Mouse (Mus musculus) small intestine, adult 2 months (tissue): ENCODE results near the gene Spata4. TPM values are rescaled to one million over a fixed set of nuclear protein-coding genes. Genes with fewer than 3 reads are reported as not detected.

Experiments used
- H3K27ac ChIP-seq: fragments of 200-500 bp; 2 replicates; pipeline ENCODE4 v1.5.1; 2012; ENCODE audit warnings: low read depth, low read length, control low read depth, inconsistent platforms; ENCODE audit not compliant: insufficient read depth
- H3K27me3 ChIP-seq: fragments of 200-500 bp; 2 replicates; pipeline ENCODE4 v1.6.1; 2012; ENCODE audit warnings: mild to moderate bottlenecking, moderate library complexity, low read length, inconsistent platforms; ENCODE audit not compliant: control insufficient read depth, insufficient read depth
- H3K36me3 ChIP-seq: fragments of 200-500 bp; 2 replicates; pipeline ENCODE4 v1.6.1; 2012; ENCODE audit warnings: mild to moderate bottlenecking, low read length, control low read depth, inconsistent platforms; ENCODE audit not compliant: control insufficient read depth, insufficient read depth
- H3K4me1 ChIP-seq: fragments of 200-500 bp; 2 replicates; pipeline ENCODE4 v1.6.1; 2012; ENCODE audit warnings: low read length, inconsistent platforms, mixed read lengths; ENCODE audit not compliant: control insufficient read depth, insufficient read depth, insufficient read length
- H3K4me3 ChIP-seq: fragments of 200-500 bp; 2 replicates; pipeline ENCODE4 v1.5.1; 2012; ENCODE audit warnings: low read depth, mild to moderate bottlenecking, control low read depth, inconsistent platforms, low read length, moderate library complexity
- CTCF ChIP-seq: fragments of 200-500 bp; IDR thresholded peaks from 2 replicates; pipeline ENCODE4 v1.5.1; 2012; ENCODE audit warnings: low read depth, mild to moderate bottlenecking, control low read depth, inconsistent platforms, low read length, moderate library complexity, mixed read lengths; ENCODE audit not compliant: insufficient replicate concordance, insufficient read length; ENCODE audit errors: extremely low read depth
- POLR2A ChIP-seq: fragments of 200-500 bp; IDR thresholded peaks from 2 replicates; pipeline ENCODE4 v1.6.1; 2012; ENCODE audit warnings: low read depth, mild to moderate bottlenecking, control low read depth, inconsistent platforms, low read length, moderate library complexity
- WGBS: fragments of 180-500 bp; shearing (Covaris S2); methylation state at CpG from one replicate; pipeline ENCODE4 v1.1.7; 2018; 5-methylcytosine and 5-hydroxymethylcytosine counted together
- polyA plus RNA-seq: library from polyadenylated mRNA; depleted of rRNA; stranded (reverse); fragments of >200 nt; gene quantifications from 2 replicates; pipeline ENCODE4 v1.2.3, GENCODE M21; 2012; rRNA removed

Spata4 gene
- not detected in 2 replicates for polyA plus RNA-seq

- Histone ChIP-seq H3K27me3 (no peaks in the 10 kb centered on the region), H3K4me3 (no peak within 1 kb of the TSS), H3K27ac (no peak within 1 kb of the TSS), H3K36me3 (no peaks in the 10 kb centered on the region), H3K4me1 (no peaks in the 10 kb centered on the region)
- TF ChIP-seq CTCF = no peak
- no peak for TF ChIP-seq POLR2A
- WGBS = 16% methylated on average over 21 of the region's 21 CpGs
These were observed at the start of gene Spata4 for GRCm38 (mm10) chr8:54600671-54601251. TSS of gene Spata4 (plus strand) at chr8:54600781.

- Histone ChIP-seq H3K27ac (no peak overlapping the region), H3K4me3 (no peak overlapping the region), H3K4me1 (no peaks in the 10 kb centered on the region), H3K27me3 (no peaks in the 10 kb centered on the region), H3K36me3 (no peaks in the 10 kb centered on the region)
- TF ChIP-seq CTCF = no peak
- no peak for TF ChIP-seq POLR2A
- 62% methylated on average over 2 of the region's 2 CpGs for WGBS
These were observed 45.7 kb upstream of the Spata4 start for GRCm38 (mm10) chr8:54554921-54555320.

DNA sequence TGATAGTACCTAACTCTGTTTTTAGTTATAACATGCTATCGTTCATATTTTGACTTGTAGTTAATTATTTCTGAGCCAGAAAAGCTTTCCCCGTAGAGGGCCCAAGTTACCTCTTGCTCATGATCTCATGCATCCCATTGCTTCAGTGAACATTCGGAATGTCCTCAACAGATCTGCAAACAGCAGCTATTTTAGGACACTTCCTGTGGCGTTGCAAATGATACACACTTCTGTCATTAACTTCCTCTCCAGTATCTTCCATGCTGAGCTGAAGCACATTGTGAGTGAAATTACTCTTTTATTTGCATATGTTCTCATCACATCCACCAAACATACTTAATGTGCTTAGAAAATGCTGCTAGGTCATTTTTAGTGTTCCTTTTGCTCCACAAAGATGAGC is 38.4 kb upstream of the Spata4 start:
- TF ChIP-seq POLR2A = no peak
- no peak for TF ChIP-seq CTCF
- no peaks in the 10 kb centered on the region for H3K27me3 ChIP-seq

GRCm38 (mm10) chr8:54565181-54565580 is 35.4 kb upstream of the Spata4 start:
- Histone ChIP-seq H3K36me3 (no peaks in the 10 kb centered on the region), H3K4me3 (no peak overlapping the region), H3K4me1 (no peaks in the 10 kb centered on the region), H3K27me3 (no peaks in the 10 kb centered on the region), H3K27ac (no peak overlapping the region)
- no peak for TF ChIP-seq CTCF
- no peak for TF ChIP-seq POLR2A
- WGBS = 88% methylated on average over 1 of the region's 1 CpGs

More for the DNA sequence above, 38.4 kb upstream of the Spata4 start:
- H3K4me1 ChIP-seq = no peaks in the 10 kb centered on the region
- no peaks in the 10 kb centered on the region for H3K36me3 ChIP-seq
- no peak overlapping the region for H3K4me3 ChIP-seq
- no peak overlapping the region for H3K27ac ChIP-seq
- WGBS = 63% methylated on average over 4 of the region's 4 CpGs

DNA sequence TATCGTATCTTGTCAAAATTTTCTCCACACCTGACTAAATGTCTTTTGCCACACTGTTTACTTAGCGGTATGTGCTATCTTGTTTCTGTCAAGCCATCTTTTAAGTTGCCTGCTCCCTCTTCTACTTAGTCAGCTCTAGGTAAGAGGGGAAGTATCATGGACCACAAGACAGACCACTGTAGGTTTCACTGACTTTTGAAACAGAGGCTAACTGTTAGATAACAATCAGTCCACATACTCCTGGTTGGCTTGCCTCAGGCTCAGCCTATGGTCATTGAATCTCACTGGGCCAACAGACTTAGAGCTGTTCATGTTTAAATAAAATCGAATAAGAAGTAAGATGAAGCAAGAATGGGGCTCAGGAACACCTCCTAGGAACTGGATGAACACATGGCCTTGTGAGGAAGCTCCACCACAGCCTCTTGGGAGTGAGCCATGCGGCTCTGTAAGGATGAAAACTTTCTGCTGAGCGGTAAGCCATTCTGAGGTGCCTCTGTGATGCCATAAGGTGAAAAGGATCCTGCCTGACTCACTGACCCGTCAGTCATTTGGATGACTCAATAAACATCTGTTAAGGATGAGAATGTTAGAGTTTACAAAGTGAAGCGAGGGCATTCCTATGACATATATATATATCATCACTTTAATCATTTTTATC is 34.8 kb upstream of the Spata4 start:
- Histone ChIP-seq H3K4me3 (no peak overlapping the region), H3K4me1 (no peaks in the 10 kb centered on the region), H3K36me3 (no peaks in the 10 kb centered on the region), H3K27me3 (no peaks in the 10 kb centered on the region), H3K27ac (no peak overlapping the region)
- TF ChIP-seq CTCF = no peak
- no peak for TF ChIP-seq POLR2A
- 79% methylated on average over 7 of the region's 7 CpGs for WGBS

GRCm38 (mm10) chr8:54567168-54567567 is 33.4 kb upstream of the Spata4 start:
- H3K4me1 ChIP-seq = no peaks in the 10 kb centered on the region
- H3K4me3 ChIP-seq = no peak overlapping the region
- no peaks in the 10 kb centered on the region for H3K36me3 ChIP-seq
- no peaks in the 10 kb centered on the region for H3K27me3 ChIP-seq
- no peak for TF ChIP-seq CTCF
- TF ChIP-seq POLR2A = no peak
- WGBS = 67% methylated on average over 2 of the region's 2 CpGs
- H3K27ac ChIP-seq = no peak overlapping the region
